Mouse (Mus musculus) liver, adult 2 months (tissue): ENCODE results near the gene Zfp212.

ENCODE experiments used
- CTCF ChIP-seq: fragments of 200-500 bp; IDR thresholded peaks from 2 replicates; pipeline ENCODE4 v1.5.1; 2011; ENCODE audit warnings: low read depth, low read length, control low read depth
- POLR2A ChIP-seq: fragments of 200-500 bp; IDR thresholded peaks from 2 replicates; pipeline ENCODE4 v1.6.1; 2011; ENCODE audit warnings: low read length, control low read depth; ENCODE audit not compliant: insufficient read depth; ENCODE audit errors: extremely low read depth

GRCm38 (mm10) chr6:47974599-47974998, 54.3 kb downstream of the Zfp212 start:
- TF ChIP-seq CTCF (no peak), POLR2A (no peak)
